Mouse (Mus musculus) CD8-positive naive resting alpha-beta T cell, adult 2 months (primary cell): ENCODE results near the gene Cib4.

Experiments used
- DNase-seq, 2 experiments: peaks; one replicate each; pipeline ENCODE4 v3.0.0; 2022; ENCODE audit warnings: low read depth in 2 of 2, low spot score in 2 of 2

Cib4 gene

GRCm38 (mm10) chr5:30519494-30519893 is 26.1 kb downstream of the Cib4 start:
- DNase-seq, result no peak

GRCm38 (mm10) chr5:30518547-30518946 is 27.1 kb downstream of the Cib4 start:
- DNase-seq, result no peak

GRCm38 (mm10) chr5:30518108-30518507 is 27.5 kb downstream of the Cib4 start:
- DNase-seq, result no peak

DNA sequence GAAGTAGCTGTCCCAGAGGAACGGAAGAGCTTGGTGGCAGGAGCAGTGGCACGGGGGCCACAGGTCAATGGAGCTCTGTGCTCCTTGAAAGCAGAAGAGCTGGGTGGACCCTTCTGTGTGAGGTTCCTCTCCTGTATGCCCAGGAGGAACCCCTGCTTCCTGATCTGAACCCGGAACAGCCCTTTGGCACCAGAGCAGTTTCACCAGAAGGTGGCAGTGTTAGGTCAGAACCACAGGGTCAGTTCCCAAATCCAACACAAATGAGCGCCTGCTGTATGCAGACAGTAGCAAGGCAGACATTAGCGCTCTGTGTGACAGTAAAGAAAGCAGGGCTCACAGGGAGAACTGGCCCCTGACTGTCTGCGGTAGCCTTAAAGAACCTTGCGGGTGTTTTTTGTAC is 29.3 kb downstream of the Cib4 start:
- DNase-seq, result peak; percentile 5 to 21

GRCm38 (mm10) chr5:30513111-30513510 is 32.5 kb downstream of the Cib4 start:
- DNase-seq, result no peak

DNA sequence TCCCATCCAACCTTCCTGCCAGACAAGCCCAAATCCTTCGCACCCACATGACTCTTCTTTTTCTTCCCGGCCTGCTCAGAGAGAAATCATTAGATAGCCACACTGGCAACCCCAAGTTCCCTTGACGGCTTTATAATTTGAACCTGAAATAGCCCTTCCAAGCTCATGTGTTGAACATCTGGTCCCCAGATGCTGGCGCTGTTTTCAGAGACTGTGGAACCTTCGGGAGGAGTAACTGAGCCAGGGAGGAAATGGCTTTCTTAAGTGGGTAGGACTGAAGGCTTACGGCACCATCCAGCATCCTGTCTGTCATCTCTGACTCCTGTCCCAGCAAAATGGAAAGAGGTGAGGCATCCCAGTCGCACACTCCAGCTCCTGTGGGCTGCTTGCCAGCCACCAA is 48.3 kb downstream of the Cib4 start:
- DNase-seq, result no peak

DNA sequence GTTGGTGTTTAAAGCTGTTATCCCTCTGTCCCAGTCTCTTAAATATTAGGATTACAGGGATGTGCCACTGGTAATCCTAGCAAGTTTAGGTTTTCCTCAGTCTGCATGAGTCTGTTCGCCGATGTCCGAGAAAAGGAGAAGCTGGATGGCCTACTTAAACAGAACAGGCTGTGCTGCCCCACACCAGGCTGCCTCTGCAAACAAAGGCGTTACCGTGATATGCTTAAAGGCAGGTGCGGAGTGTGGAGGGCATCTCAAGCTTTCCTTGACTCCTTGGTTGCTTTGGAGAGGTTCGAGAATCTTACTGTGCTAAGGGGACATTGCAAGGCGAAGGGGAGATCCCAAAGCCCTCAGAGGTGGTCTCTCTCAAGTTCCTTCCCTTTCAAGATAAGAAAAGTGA is 48.8 kb downstream of the Cib4 start:
- DNase-seq, result no peak

DNA sequence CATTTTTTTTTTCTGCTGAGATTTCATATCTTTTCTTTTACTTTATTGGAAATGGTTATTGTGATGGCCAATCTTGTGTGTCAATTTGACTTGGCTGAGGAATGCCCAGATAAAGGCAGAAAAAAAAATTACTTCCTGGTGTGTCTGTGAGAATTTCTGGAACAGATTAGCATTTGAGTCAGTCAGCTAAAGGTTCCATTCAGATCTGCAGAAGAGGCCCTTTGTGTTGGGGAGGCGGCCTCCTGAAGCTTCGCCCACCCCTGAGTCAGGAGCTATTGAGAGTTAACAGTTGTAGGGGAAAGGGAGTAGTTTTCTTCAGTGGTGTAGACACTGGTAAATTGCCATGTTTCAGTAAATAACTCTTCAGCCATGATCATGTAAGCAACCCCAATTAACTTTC is 50.3 kb downstream of the Cib4 start:
- DNase-seq, result no peak

- DNase-seq, result no peak
Measured at GRCm38 (mm10) chr5:30494606-30495005, 51.0 kb downstream of the Cib4 start.

GRCm38 (mm10) chr5:30493723-30494122 is 51.9 kb downstream of the Cib4 start:
- DNase-seq, result no peak

- no peak for DNase-seq
Measured at GRCm38 (mm10) chr5:30490845-30491244, 54.8 kb downstream of the Cib4 start.

DNA sequence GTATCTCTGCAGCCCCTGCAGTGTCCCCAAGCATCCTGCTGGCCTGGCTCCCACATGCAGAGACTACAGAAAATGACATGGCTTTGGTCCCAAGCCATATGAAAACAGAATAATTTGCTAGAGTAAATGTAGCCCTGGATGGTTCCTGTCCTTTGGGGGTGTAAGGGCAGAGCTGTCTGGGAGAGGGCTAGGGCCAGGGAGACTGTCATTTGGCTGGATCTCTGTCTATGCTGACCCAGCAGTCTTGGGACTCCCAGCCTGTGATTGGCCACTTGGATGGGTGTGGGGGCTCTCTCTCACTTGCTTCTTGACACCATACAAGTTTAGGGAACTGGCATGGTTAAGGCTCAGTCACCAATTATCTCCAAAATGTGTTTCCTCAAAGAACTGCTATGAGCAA is 55.4 kb downstream of the Cib4 start:
- no peak for DNase-seq

DNA sequence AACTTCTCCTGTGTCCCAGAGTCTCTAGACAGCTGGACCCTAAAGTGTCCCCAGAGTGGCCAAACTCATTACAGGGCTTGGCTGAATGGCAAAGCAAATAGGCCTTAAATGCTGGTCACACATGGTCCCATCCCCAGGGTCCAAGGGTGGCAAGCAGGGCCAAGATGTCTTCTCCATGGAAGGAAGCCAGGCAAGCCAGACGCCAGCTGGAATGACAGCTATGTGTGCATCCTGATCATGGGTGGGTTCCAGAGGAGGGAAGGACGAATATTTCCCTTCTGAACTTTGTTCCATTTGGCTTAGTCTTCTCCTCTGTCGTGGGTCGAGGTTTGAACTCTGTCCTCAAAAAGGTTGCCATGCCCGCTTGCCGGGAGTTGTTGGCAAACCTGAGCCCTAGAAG is 60.5 kb downstream of the Cib4 start:
- no peak for DNase-seq

- DNase-seq, result no peak
Measured at GRCm38 (mm10) chr5:30484591-30484990, 61.0 kb downstream of the Cib4 start.

DNA sequence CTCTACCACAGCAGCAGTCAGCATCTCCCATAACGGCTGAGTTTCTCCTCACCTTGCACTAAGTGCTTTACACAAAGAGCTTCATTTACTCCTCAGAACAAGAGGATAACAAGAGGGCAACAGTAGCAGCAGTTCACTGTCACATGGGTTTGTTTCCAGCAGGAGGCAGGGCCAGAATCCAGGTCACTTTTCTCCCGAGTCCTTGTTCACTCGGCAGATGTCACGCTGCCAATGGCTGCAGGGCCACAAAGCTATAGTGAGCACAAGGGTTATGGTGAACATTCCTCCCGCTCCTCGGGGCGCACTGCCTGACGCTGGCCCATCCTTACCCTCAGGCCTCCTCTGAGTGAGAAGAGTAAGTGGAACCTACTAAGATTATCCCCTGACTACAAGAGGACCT is 62.1 kb downstream of the Cib4 start:
- DNase-seq, result no peak

- DNase-seq, result peak in 1 of 2 experiments; percentile 41
Measured at GRCm38 (mm10) chr5:30482319-30482718, 63.3 kb downstream of the Cib4 start.

GRCm38 (mm10) chr5:30476534-30476933 is 69.1 kb downstream of the Cib4 start:
- DNase-seq, result peak; percentile 3 to 18

DNA sequence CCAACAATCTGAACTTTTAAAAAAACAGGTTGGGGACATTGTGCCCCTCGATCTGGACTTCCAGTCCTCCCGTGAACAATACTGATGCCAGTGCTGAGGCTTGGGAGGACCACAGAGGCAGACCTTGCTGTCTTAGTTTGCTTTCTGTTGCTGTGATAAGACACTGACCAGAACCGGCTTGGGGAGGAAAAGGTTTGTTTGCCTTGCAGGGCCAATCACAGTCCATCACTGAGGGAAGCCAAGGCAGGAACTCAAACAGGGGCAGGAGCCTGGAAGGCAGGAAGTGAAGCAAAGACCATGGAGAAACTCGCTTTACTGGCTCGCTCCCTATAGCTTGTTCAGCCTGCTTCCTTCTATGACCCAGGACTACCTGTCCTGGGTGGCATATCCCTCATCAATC is 73.5 kb downstream of the Cib4 start:
- no peak for DNase-seq

DNA sequence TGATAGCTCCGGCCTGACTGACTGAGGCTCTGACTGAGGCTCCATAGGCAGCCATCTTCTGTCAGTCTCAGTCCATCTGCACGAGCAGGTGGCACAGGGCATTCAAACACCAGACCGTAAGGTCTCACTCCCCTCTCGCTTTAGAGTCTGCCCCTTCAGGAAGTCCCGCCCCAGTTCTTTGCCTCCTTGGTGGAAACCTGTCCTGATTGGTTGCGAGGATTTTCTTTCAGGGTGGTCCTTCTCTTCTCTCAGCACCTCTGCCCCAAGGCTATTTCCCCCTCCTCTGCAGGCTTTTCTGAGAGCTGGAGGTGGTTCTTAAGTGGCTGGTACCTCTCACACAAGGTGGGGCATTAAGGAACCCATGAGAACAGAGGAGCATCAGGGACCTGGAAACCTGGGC is 75.2 kb downstream of the Cib4 start:
- no peak for DNase-seq

GRCm38 (mm10) chr5:30466315-30466714 is 79.3 kb downstream of the Cib4 start:
- no peak for DNase-seq

- DNase-seq, result no peak
Measured at GRCm38 (mm10) chr5:30465861-30466260, 79.8 kb downstream of the Cib4 start, which contains the start of gene 1700001C02Rik. TSS of gene 1700001C02Rik (plus strand) at chr5:30466047.

DNA sequence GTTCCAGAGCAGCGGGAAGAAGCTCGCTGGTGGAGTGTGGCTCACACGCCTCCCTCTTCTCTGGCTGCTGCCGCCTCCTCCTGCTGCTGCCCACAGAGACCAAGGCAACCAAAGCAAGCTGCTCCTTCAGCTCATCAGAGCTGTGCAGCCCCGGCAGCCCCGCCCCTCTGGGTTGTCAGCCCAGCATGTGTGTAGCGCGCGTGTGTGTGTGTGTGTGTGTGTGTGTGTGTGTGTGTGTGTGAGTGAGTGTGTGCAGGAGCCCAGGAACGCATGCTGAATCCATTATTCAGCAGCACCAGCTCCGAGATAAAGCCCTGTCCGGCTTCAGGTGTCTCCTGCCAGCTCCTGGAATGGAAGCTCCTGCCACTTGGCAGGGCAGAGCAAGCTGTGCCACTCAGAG is 83.8 kb downstream of the Cib4 start, which contains the start of gene Otof:
Gene Otof, minus strand, starts transcription at position 112 of the 400 bp plus-strand sequence.
- DNase-seq, result no peak

DNA sequence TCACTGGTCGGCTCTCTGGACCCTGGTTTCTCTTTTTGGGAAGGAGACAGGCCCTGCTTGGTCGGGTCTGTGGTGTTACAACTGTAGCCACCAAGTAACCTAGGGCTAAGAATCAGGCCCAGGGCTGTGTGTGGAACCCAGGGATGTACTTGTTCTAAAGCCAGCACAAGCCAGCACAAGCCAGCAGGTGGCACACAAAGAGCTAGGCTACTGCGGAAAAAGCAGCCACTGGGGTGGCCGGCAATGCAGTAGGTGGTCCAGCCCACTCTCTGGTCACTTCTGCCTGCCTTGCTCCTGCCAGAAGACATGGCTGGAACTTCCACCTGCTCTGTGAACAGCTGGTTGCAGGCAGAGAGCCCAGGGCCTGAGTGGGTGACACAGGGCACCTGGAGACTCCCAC is 85.5 kb downstream of the Cib4 start:
- no peak for DNase-seq

DNA sequence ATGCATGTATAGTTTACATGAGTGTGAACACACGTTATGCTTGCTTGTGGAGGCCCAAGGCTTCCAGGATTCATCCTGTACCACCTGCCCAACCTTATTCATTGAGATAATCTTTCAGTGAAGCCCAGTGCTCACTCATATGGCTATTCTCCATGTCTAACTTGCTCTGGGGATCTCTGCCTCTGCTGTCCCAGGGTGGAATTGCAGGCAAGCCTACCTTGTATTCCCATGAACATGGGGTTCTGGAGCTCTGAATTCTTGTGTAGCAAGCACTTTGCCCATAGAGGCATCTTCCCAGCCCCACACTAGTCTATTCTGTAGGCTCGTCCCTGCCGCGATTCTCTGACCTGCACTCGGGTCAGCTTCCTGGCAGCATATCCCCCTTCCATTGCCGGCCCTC is 89.6 kb downstream of the Cib4 start:
- DNase-seq, result no peak
